ENCODE assay signal across 11 mouse cellular contexts in genomic region chr13:56093680-56094079, GRCm38 (mm10). TPM values are rescaled to one million over a fixed set of nuclear protein-coding genes. Genes with fewer than 3 reads are reported as not detected.
A peak's percentile ranks its signal among the peaks of the same experiment; 100 is the strongest.
DNase-seq lines count a peak whose midpoint lies in the region; ATAC-seq and TF ChIP-seq lines count a peak whose summit lies in the region.
"Had no signal": no experiment of that assay in that cellular context is flagged by ENCODE, and none has a peak within 500 bp of the region (broad histone marks: within the 10 kb centered on the region; RNA-seq: fewer than 3 reads in every experiment).

No protein-coding gene starts in this region.

- peak overlapping the region; percentile 33; the same call in 1 of the 2 replicates for H3K9ac ChIP-seq in heart, embryonic 13.5 days
- H3K9ac ChIP-seq in heart, embryonic 11.5 days (ENCODE audit: low read depth, low read length) = no peak overlapping the region
- H3K9ac ChIP-seq in lung, postnatal 0 days (replicated peaks; ENCODE audit: low read depth) = no peak overlapping the region
- no peak overlapping the region for H3K9ac ChIP-seq in forebrain, embryonic 15.5 days (replicated peaks)
- H3K9ac ChIP-seq in limb, embryonic 13.5 days = peak overlapping the region; percentile 19; the same call in 1 of the 2 replicates

- no peak for ATAC-seq in heart, embryonic 13.5 days (ENCODE audit: extremely low read depth, insufficient number of reproducible peaks, low FRiP score, low TSS enrichment)
- no peak for ATAC-seq in heart, embryonic 11.5 days (replicated peaks; ENCODE audit: insufficient number of reproducible peaks, low FRiP score, low TSS enrichment)
- ATAC-seq in lung, postnatal 0 days = peak; percentile 8; the same call in 1 of the 2 replicates
- ATAC-seq in forebrain, embryonic 15.5 days (replicated peaks) = peak; percentile 83
- ATAC-seq in limb, embryonic 13.5 days (ENCODE audit: low FRiP score, low read depth) = no peak
- no peak for ATAC-seq in megakaryocyte progenitor cell, adult 5-6 weeks (replicated peaks; ENCODE audit: poor library complexity)

- no peaks in the 10 kb centered on the region for H3K9me3 ChIP-seq in heart, embryonic 13.5 days
- H3K9me3 ChIP-seq in heart, embryonic 11.5 days (replicated peaks; ENCODE audit: control insufficient read depth, low read length) = no peaks in the 10 kb centered on the region
- no peaks in the 10 kb centered on the region for H3K9me3 ChIP-seq in lung, postnatal 0 days (ENCODE audit: low read length)
- H3K9me3 ChIP-seq in forebrain, embryonic 15.5 days = no peaks in the 10 kb centered on the region
- H3K9me3 ChIP-seq in limb, embryonic 13.5 days = no peaks in the 10 kb centered on the region

- TF ChIP-seq CTCF in lung, postnatal 0 days (IDR thresholded peaks at IDR 0.05) = no peak

- H3K4me2 ChIP-seq in heart, embryonic 13.5 days = no peak overlapping the region
- H3K4me2 ChIP-seq in heart, embryonic 11.5 days = no peak overlapping the region
- H3K4me2 ChIP-seq in lung, postnatal 0 days (replicated peaks; ENCODE audit: low read depth, low read length) = no peak overlapping the region
- H3K4me2 ChIP-seq in forebrain, embryonic 15.5 days (replicated peaks) = no peak overlapping the region
- no peak overlapping the region for H3K4me2 ChIP-seq in limb, embryonic 13.5 days (replicated peaks)

- peaks cover 70% of the 10 kb centered on the region for H3K4me1 ChIP-seq in heart, embryonic 13.5 days
- peaks cover 22% of the 10 kb centered on the region for H3K4me1 ChIP-seq in heart, embryonic 11.5 days (ENCODE audit: control insufficient read depth, insufficient read depth, low read length)
- peaks cover 2% of the 10 kb centered on the region; the same call in 1 of the 2 replicates for H3K4me1 ChIP-seq in lung, postnatal 0 days (ENCODE audit: insufficient read depth, low read depth, low read length)
- H3K4me1 ChIP-seq in forebrain, embryonic 15.5 days = peaks cover 54% of the 10 kb centered on the region
- peaks cover 32% of the 10 kb centered on the region for H3K4me1 ChIP-seq in limb, embryonic 13.5 days

- no peak for DNase-seq in lung, postnatal 0 days (ENCODE audit: low spot score)
- DNase-seq in lung, adult 18-20 months = no peak
- no peak for DNase-seq in adrenal gland, adult 18-20 months (ENCODE audit: low spot score in 2 of 2)
- DNase-seq: kidney, postnatal 25 days had no signal

- H3K36me3 ChIP-seq in heart, embryonic 13.5 days = peaks cover 82% of the 10 kb centered on the region
- H3K36me3 ChIP-seq in heart, embryonic 11.5 days (ENCODE audit: control insufficient read depth, insufficient read depth, low read length) = peaks cover 22% of the 10 kb centered on the region
- H3K36me3 ChIP-seq in lung, postnatal 0 days (ENCODE audit: insufficient read depth, low read length) = peaks cover 9% of the 10 kb centered on the region; the same call in 1 of the 2 replicates
- H3K36me3 ChIP-seq in forebrain, embryonic 15.5 days = peaks cover 10% of the 10 kb centered on the region
- H3K36me3 ChIP-seq in limb, embryonic 13.5 days = peaks cover 91% of the 10 kb centered on the region

- H3K27ac ChIP-seq in heart, embryonic 13.5 days (replicated peaks) = peak overlapping the region; percentile 75
- no peak overlapping the region for H3K27ac ChIP-seq in heart, embryonic 11.5 days (ENCODE audit: low read depth, low read length)
- H3K27ac ChIP-seq in lung, postnatal 0 days (ENCODE audit: low read length) = no peak overlapping the region
- H3K27ac ChIP-seq in forebrain, embryonic 15.5 days (replicated peaks) = peak overlapping the region; percentile 63
- 0 out of 2 replicates have a peak overlapping the region, but pooled peaks have one; percentile 2 for H3K27ac ChIP-seq in limb, embryonic 13.5 days
- H3K27ac ChIP-seq: heart, adult 2 months had no signal

- H3K27me3 ChIP-seq in heart, embryonic 13.5 days (replicated peaks) = no peaks in the 10 kb centered on the region
- no peaks in the 10 kb centered on the region for H3K27me3 ChIP-seq in heart, embryonic 11.5 days (ENCODE audit: control insufficient read depth, insufficient read depth, low read length)
- H3K27me3 ChIP-seq in lung, postnatal 0 days (replicated peaks; ENCODE audit: insufficient read depth, low read length) = no peaks in the 10 kb centered on the region
- H3K27me3 ChIP-seq in forebrain, embryonic 15.5 days = no peaks in the 10 kb centered on the region
- H3K27me3 ChIP-seq in limb, embryonic 13.5 days = no peaks in the 10 kb centered on the region
- H3K27me3 ChIP-seq: CH12.LX had no signal

- TF ChIP-seq EP300 in lung, postnatal 0 days (IDR thresholded peaks at IDR 0.05) = no peak

- H3K4me3 ChIP-seq in heart, embryonic 13.5 days = no peak overlapping the region
- no peak overlapping the region for H3K4me3 ChIP-seq in heart, embryonic 11.5 days (ENCODE audit: low read depth, low read length)
- no peak overlapping the region for H3K4me3 ChIP-seq in lung, postnatal 0 days (ENCODE audit: low read depth, low read length)
- H3K4me3 ChIP-seq in forebrain, embryonic 15.5 days = no peak overlapping the region
- no peak overlapping the region for H3K4me3 ChIP-seq in limb, embryonic 13.5 days
- H3K4me3 ChIP-seq: heart, adult 2 months had no signal

- WGBS in heart, embryonic 13.5 days = 70% methylated on average over 3 of the region's 3 CpGs
- WGBS in heart, embryonic 11.5 days (ENCODE audit: insufficient replicate concordance) = 82% methylated on average over 3 of the region's 3 CpGs
- 55% methylated on average over 3 of the region's 3 CpGs for WGBS in lung, postnatal 0 days
- 44% methylated on average over 3 of the region's 3 CpGs for WGBS in forebrain, embryonic 15.5 days
- 65% methylated on average over 3 of the region's 3 CpGs for WGBS in limb, embryonic 13.5 days

RNA-seq across cellular contexts. Expression of gene H2afy, which starts 42.5 kb away (rescaled TPM):
- 112 and 124 TPM in 2 replicates for polyA plus RNA-seq in heart, embryonic 13.5 days (2015; fragmentation: Nextera tagmentation; extraction: Ambion mirVana)
- polyA plus RNA-seq in heart, embryonic 11.5 days (2014; fragmentation: Nextera tagmentation; extraction: Ambion mirVana) = 154 and 162 TPM in 2 replicates
- polyA plus RNA-seq in lung, postnatal 0 days (2015; fragmentation: Nextera tagmentation; extraction: Ambion mirVana) = 126 and 138 TPM in 2 replicates
- 424 and 456 TPM in 2 replicates for polyA plus RNA-seq in forebrain, embryonic 15.5 days (2015; fragmentation: Nextera tagmentation; extraction: Ambion mirVana)
- polyA plus RNA-seq in limb, embryonic 13.5 days (2015; fragmentation: Nextera tagmentation; extraction: Ambion mirVana) = 422 and 433 TPM in 2 replicates
- 720 and 754 TPM in 2 replicates for total RNA-seq in megakaryocyte progenitor cell, adult 5-6 weeks (2015)
- 1,515 and 1,537 TPM in 2 replicates for total RNA-seq in megakaryocyte progenitor cell, adult 5-6 weeks (2017)
- 100 to 1,000 TPM; 121 to 122 TPM for total RNA-seq in adrenal gland, adult 18-20 months (2021)

Comparison
In these comparisons a context has a peak if more than half of its experiments do, and no peak if none do; other contexts are left out.
1. H3K27ac ChIP-seq: peak in heart, embryonic 13.5 days (single experiment), forebrain, embryonic 15.5 days (single experiment) and limb, embryonic 13.5 days (single experiment); none in heart, embryonic 11.5 days (single experiment) and lung, postnatal 0 days (single experiment).
2. H3K9ac ChIP-seq: peak in heart, embryonic 13.5 days (single experiment) and limb, embryonic 13.5 days (single experiment); none in heart, embryonic 11.5 days (single experiment), lung, postnatal 0 days (single experiment) and forebrain, embryonic 15.5 days (single experiment).
3. ATAC-seq: peak in lung, postnatal 0 days (single experiment) and forebrain, embryonic 15.5 days (single experiment); none in heart, embryonic 13.5 days (single experiment), heart, embryonic 11.5 days (single experiment), limb, embryonic 13.5 days (single experiment) and megakaryocyte progenitor cell, adult 5-6 weeks (single experiment).